Mouse (Mus musculus) midbrain, embryonic 15.5 days (tissue): ENCODE results near the gene H1foo. TPM values are rescaled to one million over a fixed set of nuclear protein-coding genes. Genes with fewer than 3 reads are reported as not detected.

Experiments
- polyA plus RNA-seq: library from polyadenylated mRNA; unstranded; fragments of >200 nt; fragmentation: Nextera tagmentation; extraction: Ambion mirVana; gene quantifications from 2 replicates; pipeline ENCODE4 v1.2.1, GENCODE M21; 2015

H1foo gene
- polyA plus RNA-seq, 1 experiment from 2014 or later: not detected

Other genes with a start within 250 kb of the H1foo start
- gene Tmem40, start 182.5 kb upstream of the H1foo start, polyA plus RNA-seq: 0.74 and 1.2 TPM in 2 replicates
- gene Cand2, start 170.4 kb upstream of the H1foo start, polyA plus RNA-seq: 11.4 and 12.2 TPM in 2 replicates
- 881 and 890 TPM in 2 replicates for gene Rpl32, start 136.2 kb upstream of the H1foo start, polyA plus RNA-seq
- gene Efcab12, start 106.5 kb upstream of the H1foo start, polyA plus RNA-seq: 2.7 and 2.8 TPM in 2 replicates
- 9.4 and 11.7 TPM in 2 replicates for gene Mbd4, start 91.6 kb upstream of the H1foo start, polyA plus RNA-seq
- gene Ift122, start 91.5 kb upstream of the H1foo start, polyA plus RNA-seq: 33.1 and 34.4 TPM in 2 replicates
- gene Rho, start 13.2 kb upstream of the H1foo start, polyA plus RNA-seq: 0.18 and 0.49 TPM in 2 replicates
- gene Plxnd1, start 50.1 kb downstream of the H1foo start, polyA plus RNA-seq: 8.0 and 8.3 TPM in 2 replicates
- gene Tmcc1, start 248.5 kb downstream of the H1foo start, polyA plus RNA-seq: 28.8 and 31.1 TPM in 2 replicates